Mouse (Mus musculus) embryonic facial prominence, embryonic 13.5 days (tissue): ENCODE measurements around the gene AC140267.1. TPM values are rescaled to one million over a fixed set of nuclear protein-coding genes. Genes with fewer than 3 reads are reported as not detected.

Source experiments
- ATAC-seq: fragments of 200-750 bp; cut with Nextera tagmentation; 2 replicates; pipeline ENCODE4 v1.8.0; 2017; ENCODE audit warnings: low read depth; ENCODE audit not compliant: insufficient number of reproducible peaks, insufficient read depth, low FRiP score, low TSS enrichment
- H3K27ac ChIP-seq: fragments of 300-500 bp; sonication (generic); 2 replicates; pipeline ENCODE4 v1.5.1; 2015; ENCODE audit warnings: moderate library complexity, mild to moderate bottlenecking, inconsistent platforms
- H3K27me3 ChIP-seq: fragments of 300-500 bp; sonication (generic); 2 replicates; pipeline ENCODE4 v1.6.1; 2015; ENCODE audit warnings: mild to moderate bottlenecking, inconsistent platforms
- H3K36me3 ChIP-seq: fragments of 300-500 bp; sonication (generic); 2 replicates; pipeline ENCODE4 v1.6.1; 2015; ENCODE audit warnings: mild to moderate bottlenecking, inconsistent platforms
- H3K4me1 ChIP-seq: fragments of 300-500 bp; sonication (generic); 2 replicates; pipeline ENCODE4 v1.6.1; 2015; ENCODE audit warnings: inconsistent platforms
- H3K4me2 ChIP-seq: fragments of 300-500 bp; sonication (generic); 2 replicates; pipeline ENCODE4 v1.6.1; 2015; ENCODE audit warnings: moderate library complexity, mild to moderate bottlenecking, inconsistent platforms
- H3K4me3 ChIP-seq: fragments of 300-500 bp; sonication (generic); 2 replicates; pipeline ENCODE4 v1.5.1; 2015; ENCODE audit warnings: mild to moderate bottlenecking, inconsistent platforms
- H3K9ac ChIP-seq: fragments of 300-500 bp; sonication (generic); 2 replicates; pipeline ENCODE4 v1.6.1; 2015; ENCODE audit warnings: mild to moderate bottlenecking, inconsistent platforms
- H3K9me3 ChIP-seq: fragments of 300-500 bp; sonication (generic); 2 replicates; pipeline ENCODE4 v1.6.1; 2016; ENCODE audit warnings: inconsistent platforms
- WGBS: fragments of 180-500 bp; shearing (Covaris S2); methylation state at CpG from one replicate; pipeline ENCODE4 v1.1.7; 2015; ENCODE audit warnings: mixed read lengths; 5-methylcytosine and 5-hydroxymethylcytosine counted together
- polyA plus RNA-seq: library from polyadenylated mRNA; unstranded; fragments of >200 nt; fragmentation: Nextera tagmentation; extraction: Ambion mirVana; gene quantifications from 2 replicates; pipeline ENCODE4 v1.2.1, GENCODE M21; 2015

The AC140267.1 gene
- polyA plus RNA-seq, 1 experiment from 2014 or later = not detected

- Histone ChIP-seq H3K36me3 (peaks cover 39% of the 10 kb centered on the region), H3K27ac (no peak overlapping the region), H3K4me1 (no peaks in the 10 kb centered on the region), H3K9ac (0 out of 2 replicates have a peak overlapping the region, but pooled peaks have one; percentile 16), H3K4me3 (no peak overlapping the region), H3K27me3 (no peaks in the 10 kb centered on the region), H3K4me2 (no peak overlapping the region), H3K9me3 (no peaks in the 10 kb centered on the region)
- no peak for ATAC-seq
- WGBS = 22% methylated on average over 10 of the region's 10 CpGs
Measured at GRCm38 (mm10) chr15:80215716-80216479, 19.7 kb upstream of the AC140267.1 start.

GRCm38 (mm10) chr15:80216480-80216820, 19.2 kb upstream of the AC140267.1 start:
- Histone ChIP-seq H3K36me3 (peaks cover 34% of the 10 kb centered on the region), H3K27ac (no peak overlapping the region), H3K4me3 (no peak overlapping the region), H3K4me2 (no peak overlapping the region), H3K9me3 (no peaks in the 10 kb centered on the region), H3K27me3 (no peaks in the 10 kb centered on the region), H3K9ac (no peak overlapping the region), H3K4me1 (no peaks in the 10 kb centered on the region)
- no peak for ATAC-seq
- 62% methylated on average over 9 of the region's 9 CpGs for WGBS

- no peak overlapping the region for H3K4me2 ChIP-seq
- H3K36me3 ChIP-seq = peaks cover 23% of the 10 kb centered on the region
- H3K27me3 ChIP-seq = no peaks in the 10 kb centered on the region
- H3K27ac ChIP-seq = no peak overlapping the region
- no peak overlapping the region for H3K9ac ChIP-seq
- H3K4me1 ChIP-seq = no peaks in the 10 kb centered on the region
- H3K4me3 ChIP-seq = no peak overlapping the region
- H3K9me3 ChIP-seq = no peaks in the 10 kb centered on the region
- ATAC-seq = no peak
- 93% methylated on average over 10 of the region's 10 CpGs for WGBS
Measured at GRCm38 (mm10) chr15:80217476-80217875, 18.2 kb upstream of the AC140267.1 start.

GRCm38 (mm10) chr15:80219211-80219610, 16.4 kb upstream of the AC140267.1 start:
- WGBS = 39% methylated on average over 14 of the region's 14 CpGs
- Histone ChIP-seq H3K27me3 (no peaks in the 10 kb centered on the region), H3K9ac (0 out of 2 replicates have a peak overlapping the region, but pooled peaks have one; percentile 1), H3K4me1 (no peaks in the 10 kb centered on the region), H3K27ac (no peak overlapping the region), H3K4me2 (no peak overlapping the region), H3K4me3 (no peak overlapping the region), H3K36me3 (peaks cover 7% of the 10 kb centered on the region), H3K9me3 (no peaks in the 10 kb centered on the region)
- ATAC-seq = no peak

GRCm38 (mm10) chr15:80219705-80220657, 15.7 kb upstream of the AC140267.1 start:
- H3K4me1 ChIP-seq = no peaks in the 10 kb centered on the region
- H3K9ac ChIP-seq = 0 out of 2 replicates have a peak overlapping the region, but pooled peaks have one; percentile 1
- H3K27me3 ChIP-seq = no peaks in the 10 kb centered on the region
- H3K27ac ChIP-seq = no peak overlapping the region
- 78% methylated on average over 4 of the region's 4 CpGs for WGBS
- H3K4me3 ChIP-seq = no peak overlapping the region
- ATAC-seq = no peak
- H3K36me3 ChIP-seq = no peaks in the 10 kb centered on the region; the same call in 1 of the 2 replicates
- H3K9me3 ChIP-seq = no peaks in the 10 kb centered on the region
- no peak overlapping the region for H3K4me2 ChIP-seq

GRCm38 (mm10) chr15:80221031-80221430, 14.6 kb upstream of the AC140267.1 start:
- no peak for ATAC-seq
- H3K4me3 ChIP-seq = no peak overlapping the region
- H3K27me3 ChIP-seq = no peaks in the 10 kb centered on the region
- H3K27ac ChIP-seq = no peak overlapping the region
- no peaks in the 10 kb centered on the region for H3K9me3 ChIP-seq
- H3K4me1 ChIP-seq = no peaks in the 10 kb centered on the region
- no peak overlapping the region for H3K4me2 ChIP-seq
- H3K36me3 ChIP-seq = no peaks in the 10 kb centered on the region
- no peak overlapping the region for H3K9ac ChIP-seq
- WGBS = 72% methylated on average over 8 of the region's 8 CpGs

GRCm38 (mm10) chr15:80223751-80224150, 11.9 kb upstream of the AC140267.1 start:
- H3K27me3 ChIP-seq = no peaks in the 10 kb centered on the region
- no peaks in the 10 kb centered on the region for H3K36me3 ChIP-seq
- no peak overlapping the region for H3K4me3 ChIP-seq
- no peaks in the 10 kb centered on the region for H3K4me1 ChIP-seq
- H3K9me3 ChIP-seq = no peaks in the 10 kb centered on the region
- no peak overlapping the region for H3K4me2 ChIP-seq
- 89% methylated on average over 7 of the region's 7 CpGs for WGBS
- no peak overlapping the region for H3K9ac ChIP-seq
- H3K27ac ChIP-seq = no peak overlapping the region
- no peak for ATAC-seq

- H3K27ac ChIP-seq = no peak overlapping the region
- H3K4me2 ChIP-seq = no peak overlapping the region
- no peaks in the 10 kb centered on the region for H3K27me3 ChIP-seq
- no peaks in the 10 kb centered on the region for H3K9me3 ChIP-seq
- no peaks in the 10 kb centered on the region for H3K4me1 ChIP-seq
- H3K36me3 ChIP-seq = no peaks in the 10 kb centered on the region
- 24% methylated on average over 9 of the region's 9 CpGs for WGBS
- no peak overlapping the region for H3K9ac ChIP-seq
- no peak for ATAC-seq
- H3K4me3 ChIP-seq = no peak overlapping the region
Measured at GRCm38 (mm10) chr15:80225208-80225607, 10.4 kb upstream of the AC140267.1 start.

- no peak overlapping the region for H3K4me3 ChIP-seq
- H3K27me3 ChIP-seq = no peaks in the 10 kb centered on the region
- no peaks in the 10 kb centered on the region for H3K4me1 ChIP-seq
- 49% methylated on average over 2 of the region's 2 CpGs for WGBS
- H3K9me3 ChIP-seq = no peaks in the 10 kb centered on the region
- no peaks in the 10 kb centered on the region for H3K36me3 ChIP-seq
- H3K27ac ChIP-seq = no peak overlapping the region
- no peak overlapping the region for H3K4me2 ChIP-seq
- ATAC-seq = no peak
- no peak overlapping the region for H3K9ac ChIP-seq
Measured at GRCm38 (mm10) chr15:80225796-80226195, 9.8 kb upstream of the AC140267.1 start.

- Histone ChIP-seq H3K36me3 (no peaks in the 10 kb centered on the region), H3K4me1 (peaks cover 3% of the 10 kb centered on the region), H3K4me2 (no peak overlapping the region), H3K27me3 (no peaks in the 10 kb centered on the region), H3K4me3 (no peak overlapping the region), H3K9me3 (no peaks in the 10 kb centered on the region), H3K9ac (no peak overlapping the region), H3K27ac (no peak overlapping the region)
- no peak for ATAC-seq
- WGBS = 78% methylated on average over 17 of the region's 17 CpGs
Measured at GRCm38 (mm10) chr15:80228071-80228800, 7.4 kb upstream of the AC140267.1 start.

GRCm38 (mm10) chr15:80232331-80232730, 3.3 kb upstream of the AC140267.1 start:
- no peak for ATAC-seq
- Histone ChIP-seq H3K4me2 (no peak overlapping the region), H3K4me3 (no peak overlapping the region), H3K27me3 (no peaks in the 10 kb centered on the region), H3K9me3 (no peaks in the 10 kb centered on the region), H3K4me1 (peaks cover 18% of the 10 kb centered on the region), H3K9ac (no peak overlapping the region), H3K27ac (no peak overlapping the region), H3K36me3 (peaks cover 21% of the 10 kb centered on the region)
- WGBS = 47% methylated on average over 2 of the region's 2 CpGs
